Mouse (Mus musculus): Measurements from ENCODE around the gene Gramd1b. TPM values are rescaled to one million over a fixed set of nuclear protein-coding genes. Genes with fewer than 3 reads are reported as not detected.
A peak's percentile ranks its signal among the peaks of the same experiment; 100 is the strongest.

Gene Gramd1b
- polyA plus RNA-seq, 1 experiment: 44.2 TPM

- no peak overlapping the region for H3K27ac ChIP-seq (ENCODE audit: insufficient read depth, low read depth, low read length)
- H3K4me1 ChIP-seq (ENCODE audit: control insufficient read depth, insufficient read depth, low read length): no peaks in the 10 kb centered on the region
- no peak for TF ChIP-seq POLR2A (IDR thresholded peaks at IDR 0.05; ENCODE audit: borderline replicate concordance, low read depth, low read length)
- no peak for TF ChIP-seq CTCF (IDR thresholded peaks at IDR 0.05; ENCODE audit: low read depth, low read length)
- H3K4me3 ChIP-seq (ENCODE audit: insufficient read depth, low read length): no peak overlapping the region
These were observed 169.2 kb downstream of the Gramd1b start for GRCm38 (mm10) chr9:40361970-40362369.

GRCm38 (mm10) chr9:40358408-40358896, 172.7 kb downstream of the Gramd1b start:
- Histone ChIP-seq H3K4me3 (ENCODE audit: insufficient read depth, low read length) (no peak overlapping the region), H3K4me1 (ENCODE audit: control insufficient read depth, insufficient read depth, low read length) (no peaks in the 10 kb centered on the region), H3K27ac (ENCODE audit: insufficient read depth, low read depth, low read length) (no peak overlapping the region)
- no peak for TF ChIP-seq POLR2A (IDR thresholded peaks at IDR 0.05; ENCODE audit: borderline replicate concordance, low read depth, low read length)
- no peak for TF ChIP-seq CTCF (IDR thresholded peaks at IDR 0.05; ENCODE audit: low read depth, low read length)

- Histone ChIP-seq H3K4me3 (ENCODE audit: insufficient read depth, low read length) (no peak overlapping the region), H3K4me1 (ENCODE audit: control insufficient read depth, insufficient read depth, low read length) (no peaks in the 10 kb centered on the region), H3K27ac (ENCODE audit: insufficient read depth, low read depth, low read length) (no peak overlapping the region)
- TF ChIP-seq CTCF (IDR thresholded peaks at IDR 0.05; ENCODE audit: low read depth, low read length) (no peak), POLR2A (IDR thresholded peaks at IDR 0.05; ENCODE audit: borderline replicate concordance, low read depth, low read length) (no peak)
These were observed 174.3 kb downstream of the Gramd1b start for GRCm38 (mm10) chr9:40356768-40357446.

- H3K4me3 ChIP-seq (ENCODE audit: insufficient read depth, low read length): no peak overlapping the region
- TF ChIP-seq CTCF (IDR thresholded peaks at IDR 0.05; ENCODE audit: low read depth, low read length) (no peak), POLR2A (IDR thresholded peaks at IDR 0.05; ENCODE audit: borderline replicate concordance, low read depth, low read length) (no peak)
- no peak overlapping the region for H3K27ac ChIP-seq (ENCODE audit: insufficient read depth, low read depth, low read length)
- H3K4me1 ChIP-seq (ENCODE audit: control insufficient read depth, insufficient read depth, low read length): no peaks in the 10 kb centered on the region
These were observed 174.8 kb downstream of the Gramd1b start for GRCm38 (mm10) chr9:40356368-40356767.

GRCm38 (mm10) chr9:40355406-40355805, 175.8 kb downstream of the Gramd1b start:
- H3K4me3 ChIP-seq (ENCODE audit: insufficient read depth, low read length): no peak overlapping the region
- H3K4me1 ChIP-seq (ENCODE audit: control insufficient read depth, insufficient read depth, low read length): no peaks in the 10 kb centered on the region
- no peak for TF ChIP-seq POLR2A (IDR thresholded peaks at IDR 0.05; ENCODE audit: borderline replicate concordance, low read depth, low read length)
- no peak for TF ChIP-seq CTCF (IDR thresholded peaks at IDR 0.05; ENCODE audit: low read depth, low read length)
- H3K27ac ChIP-seq (ENCODE audit: insufficient read depth, low read depth, low read length): no peak overlapping the region

GRCm38 (mm10) chr9:40353596-40353995, 177.6 kb downstream of the Gramd1b start:
- Histone ChIP-seq H3K4me3 (ENCODE audit: insufficient read depth, low read length) (no peak overlapping the region), H3K4me1 (ENCODE audit: control insufficient read depth, insufficient read depth, low read length) (no peaks in the 10 kb centered on the region), H3K27ac (ENCODE audit: insufficient read depth, low read depth, low read length) (no peak overlapping the region)
- TF ChIP-seq CTCF (IDR thresholded peaks at IDR 0.05; ENCODE audit: low read depth, low read length) (no peak), POLR2A (IDR thresholded peaks at IDR 0.05; ENCODE audit: borderline replicate concordance, low read depth, low read length) (no peak)

GRCm38 (mm10) chr9:40350640-40351039, 180.5 kb downstream of the Gramd1b start:
- Histone ChIP-seq H3K4me3 (ENCODE audit: insufficient read depth, low read length) (no peak overlapping the region), H3K27ac (ENCODE audit: insufficient read depth, low read depth, low read length) (no peak overlapping the region), H3K4me1 (ENCODE audit: control insufficient read depth, insufficient read depth, low read length) (peaks cover 5% of the 10 kb centered on the region; the same call in 1 of the 2 replicates)
- TF ChIP-seq CTCF (IDR thresholded peaks at IDR 0.05; ENCODE audit: low read depth, low read length): 0 out of 2 replicates have a peak, but pooled peaks have one; percentile 15
- no peak for TF ChIP-seq POLR2A (IDR thresholded peaks at IDR 0.05; ENCODE audit: borderline replicate concordance, low read depth, low read length)

GRCm38 (mm10) chr9:40350052-40350451, 181.1 kb downstream of the Gramd1b start:
- H3K4me1 ChIP-seq (ENCODE audit: control insufficient read depth, insufficient read depth, low read length): peaks cover 7% of the 10 kb centered on the region; the same call in 1 of the 2 replicates
- no peak overlapping the region for H3K4me3 ChIP-seq (ENCODE audit: insufficient read depth, low read length)
- TF ChIP-seq POLR2A (IDR thresholded peaks at IDR 0.05; ENCODE audit: borderline replicate concordance, low read depth, low read length): no peak
- TF ChIP-seq CTCF (IDR thresholded peaks at IDR 0.05; ENCODE audit: low read depth, low read length): no peak
- no peak overlapping the region for H3K27ac ChIP-seq (ENCODE audit: insufficient read depth, low read depth, low read length)

- no peak for TF ChIP-seq CTCF (IDR thresholded peaks at IDR 0.05; ENCODE audit: low read depth, low read length)
- Histone ChIP-seq H3K4me3 (ENCODE audit: insufficient read depth, low read length) (no peak overlapping the region), H3K4me1 (ENCODE audit: control insufficient read depth, insufficient read depth, low read length) (peaks cover 8% of the 10 kb centered on the region; the same call in 1 of the 2 replicates), H3K27ac (ENCODE audit: insufficient read depth, low read depth, low read length) (no peak overlapping the region)
These were observed 181.6 kb downstream of the Gramd1b start for GRCm38 (mm10) chr9:40349554-40349953.

GRCm38 (mm10) chr9:40348714-40349233, 182.4 kb downstream of the Gramd1b start:
- no peak overlapping the region for H3K27ac ChIP-seq (ENCODE audit: insufficient read depth, low read depth, low read length)
- no peak for TF ChIP-seq POLR2A (IDR thresholded peaks at IDR 0.05; ENCODE audit: borderline replicate concordance, low read depth, low read length)
- TF ChIP-seq CTCF (IDR thresholded peaks at IDR 0.05; ENCODE audit: low read depth, low read length): no peak
- H3K4me1 ChIP-seq (ENCODE audit: control insufficient read depth, insufficient read depth, low read length): peaks cover 13% of the 10 kb centered on the region
- H3K4me3 ChIP-seq (ENCODE audit: insufficient read depth, low read length): no peak overlapping the region

Measured in bone marrow macrophage, adult 2 months (primary cell).